Mouse (Mus musculus) heart, embryonic 13.5 days (tissue): Measurements from ENCODE around the gene Nefh. TPM values are rescaled to one million over a fixed set of nuclear protein-coding genes. Genes with fewer than 3 reads are reported as not detected.

Source experiments
- ATAC-seq: fragments of 200-750 bp; cut with Nextera tagmentation; 2 replicates; pipeline ENCODE4 v1.8.0; 2017; ENCODE audit warnings: moderate TSS enrichment; ENCODE audit not compliant: insufficient number of reproducible peaks, low FRiP score, low TSS enrichment; ENCODE audit errors: extremely low read depth
- H3K27ac ChIP-seq: fragments of 300-500 bp; sonication (generic); replicated peaks from 2 replicates; pipeline ENCODE4 v1.5.1; 2015; ENCODE audit warnings: moderate library complexity, mild to moderate bottlenecking, inconsistent platforms
- H3K27me3 ChIP-seq: fragments of 300-500 bp; sonication (generic); replicated peaks from 2 replicates; pipeline ENCODE4 v1.6.1; 2015; ENCODE audit warnings: mild to moderate bottlenecking, inconsistent platforms
- H3K36me3 ChIP-seq: fragments of 300-500 bp; sonication (generic); 2 replicates; pipeline ENCODE4 v1.6.1; 2015; ENCODE audit warnings: mild to moderate bottlenecking, inconsistent platforms
- H3K4me1 ChIP-seq: fragments of 300-500 bp; sonication (generic); 2 replicates; pipeline ENCODE4 v1.6.1; 2015; ENCODE audit warnings: inconsistent platforms
- H3K4me2 ChIP-seq: fragments of 300-500 bp; sonication (generic); 2 replicates; pipeline ENCODE4 v1.6.1; 2015; ENCODE audit warnings: inconsistent platforms, mild to moderate bottlenecking, moderate library complexity
- H3K4me3 ChIP-seq: fragments of 300-500 bp; sonication (generic); 2 replicates; pipeline ENCODE4 v1.5.1; 2015; ENCODE audit warnings: moderate library complexity, mild to moderate bottlenecking, inconsistent platforms
- H3K9ac ChIP-seq: fragments of 300-500 bp; sonication (generic); 2 replicates; pipeline ENCODE4 v1.6.1; 2015; ENCODE audit warnings: inconsistent platforms, mild to moderate bottlenecking, moderate library complexity
- H3K9me3 ChIP-seq: fragments of 300-500 bp; sonication (generic); 2 replicates; pipeline ENCODE4 v1.6.1; 2016; ENCODE audit warnings: inconsistent platforms
- WGBS: fragments of 180-500 bp; shearing (Covaris S2); methylation state at CpG from one replicate; pipeline ENCODE4 v1.1.7; 2015; ENCODE audit warnings: mixed read lengths; 5-methylcytosine and 5-hydroxymethylcytosine counted together
- polyA plus RNA-seq: library from polyadenylated mRNA; unstranded; fragments of >200 nt; fragmentation: Nextera tagmentation; extraction: Ambion mirVana; gene quantifications from 2 replicates; pipeline ENCODE4 v1.2.1, GENCODE M21; 2015

Nefh gene
- polyA plus RNA-seq, 1 experiment from 2014 or later = 0.39 TPM

DNA sequence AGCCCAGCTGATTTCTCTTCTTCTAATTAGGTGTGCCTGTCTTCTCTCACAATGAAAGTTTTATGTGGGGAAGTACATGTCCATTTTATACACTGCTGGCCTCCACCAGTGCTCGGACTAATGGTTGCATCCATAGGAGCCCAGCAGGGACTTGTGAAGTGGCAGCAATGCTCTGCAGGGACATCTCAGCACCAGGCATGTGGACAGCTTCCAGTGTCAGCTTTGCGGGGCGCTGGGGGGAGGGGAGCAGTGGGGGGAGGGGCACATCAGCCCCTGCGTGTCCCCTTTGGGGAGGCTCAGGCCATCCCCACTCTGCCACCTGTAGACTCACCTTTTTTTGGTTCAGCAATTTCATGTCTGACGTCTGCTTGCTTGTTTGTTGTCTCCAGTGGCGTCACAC lies 5.5 kb upstream of the Nefh start:
- Histone ChIP-seq H3K9me3 (no peaks in the 10 kb centered on the region), H3K4me2 (no peak overlapping the region), H3K4me1 (peaks cover 10% of the 10 kb centered on the region; the same call in 1 of the 2 replicates), H3K36me3 (no peaks in the 10 kb centered on the region), H3K9ac (no peak overlapping the region), H3K4me3 (no peak overlapping the region), H3K27ac (no peak overlapping the region), H3K27me3 (peaks cover 97% of the 10 kb centered on the region)
- 2% methylated on average over 6 of the region's 6 CpGs for WGBS
- no peak for ATAC-seq

- Histone ChIP-seq H3K4me1 (peaks cover 28% of the 10 kb centered on the region), H3K9me3 (no peaks in the 10 kb centered on the region), H3K4me3 (0 out of 2 replicates have a peak overlapping the region, but pooled peaks have one; percentile 8), H3K27me3 (peaks cover 100% of the 10 kb centered on the region), H3K36me3 (no peaks in the 10 kb centered on the region), H3K9ac (no peak overlapping the region), H3K27ac (no peak overlapping the region), H3K4me2 (peak overlapping the region; percentile 21)
- 6% methylated on average over 23 of the region's 23 CpGs for WGBS
- ATAC-seq = no peak
These were observed 1.6 kb upstream of the Nefh start for GRCm38 (mm10) chr11:4949256-4950044.

DNA sequence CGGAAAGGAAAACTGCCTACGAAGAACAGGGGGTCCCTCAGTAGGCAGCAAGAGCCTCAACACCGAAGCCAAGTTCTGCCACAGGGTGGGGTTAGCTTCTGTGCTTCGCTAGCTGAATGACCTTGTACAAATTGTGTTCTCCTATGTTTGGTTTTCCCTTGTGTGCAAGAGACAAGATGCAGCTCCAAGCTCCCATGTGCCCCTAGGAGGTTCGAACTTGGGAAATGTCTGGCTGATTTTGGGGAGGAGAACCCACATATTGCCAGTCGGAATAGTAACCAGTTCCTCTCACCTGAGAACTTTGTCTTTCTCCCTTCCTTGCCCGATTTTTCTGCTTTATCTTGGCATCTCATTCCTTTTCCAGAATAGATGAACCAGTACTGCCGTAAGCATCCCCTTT lies 928 bp upstream of the Nefh start:
- Histone ChIP-seq H3K4me1 (peaks cover 28% of the 10 kb centered on the region), H3K27ac (no peak overlapping the region), H3K36me3 (no peaks in the 10 kb centered on the region), H3K9me3 (no peaks in the 10 kb centered on the region), H3K4me3 (0 out of 2 replicates have a peak overlapping the region, but pooled peaks have one; percentile 8), H3K4me2 (peak overlapping the region; percentile 21), H3K9ac (no peak overlapping the region), H3K27me3 (peaks cover 100% of the 10 kb centered on the region)
- WGBS = 39% methylated on average over 8 of the region's 8 CpGs
- ATAC-seq = no peak

- H3K9ac ChIP-seq = peak overlapping the region; percentile 63
- no peaks in the 10 kb centered on the region for H3K36me3 ChIP-seq
- H3K4me2 ChIP-seq = peak overlapping the region; percentile 90
- peaks cover 96% of the 10 kb centered on the region for H3K27me3 ChIP-seq
- WGBS = under 1% methylated on average over 110 of the region's 120 CpGs
- H3K27ac ChIP-seq = no peak overlapping the region
- ATAC-seq = no peak
- H3K4me3 ChIP-seq = peak overlapping the region; percentile 59
- no peaks in the 10 kb centered on the region for H3K9me3 ChIP-seq
- H3K4me1 ChIP-seq = peaks cover 24% of the 10 kb centered on the region
These were observed 684 bp downstream of the Nefh start for GRCm38 (mm10) chr11:4946947-4947812.

DNA sequence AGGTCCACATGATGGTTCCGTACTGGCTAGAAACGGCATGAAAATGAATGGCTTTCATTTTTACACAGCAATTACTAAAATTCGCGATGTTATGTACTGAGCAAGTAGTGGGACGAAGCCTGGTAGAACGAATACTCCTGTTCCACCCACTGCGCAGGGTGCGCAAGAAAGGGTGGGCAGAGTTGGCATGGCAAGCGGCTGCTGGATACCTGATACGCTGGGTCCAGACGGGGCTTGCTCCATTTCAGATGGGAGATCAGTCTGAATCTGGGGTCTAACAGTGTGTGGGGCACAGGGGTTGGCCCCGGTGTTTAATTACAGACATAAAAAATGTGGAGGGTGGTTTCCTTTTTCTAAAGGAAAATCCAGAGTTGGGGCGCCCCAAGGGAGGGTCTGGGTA lies 1.3 kb downstream of the Nefh start:
- no peaks in the 10 kb centered on the region for H3K9me3 ChIP-seq
- no peak overlapping the region for H3K27ac ChIP-seq
- peaks cover 24% of the 10 kb centered on the region for H3K4me1 ChIP-seq
- peak overlapping the region; percentile 59 for H3K4me3 ChIP-seq
- ATAC-seq = no peak
- no peaks in the 10 kb centered on the region for H3K36me3 ChIP-seq
- peaks cover 92% of the 10 kb centered on the region for H3K27me3 ChIP-seq
- H3K9ac ChIP-seq = no peak overlapping the region
- peak overlapping the region; percentile 90 for H3K4me2 ChIP-seq
- WGBS = 47% methylated on average over 13 of the region's 13 CpGs

- ATAC-seq = no peak
- H3K9ac ChIP-seq = no peak overlapping the region
- H3K27ac ChIP-seq = no peak overlapping the region
- WGBS = 81% methylated on average over 5 of the region's 5 CpGs
- no peaks in the 10 kb centered on the region for H3K9me3 ChIP-seq
- H3K4me1 ChIP-seq = peaks cover 13% of the 10 kb centered on the region
- H3K4me3 ChIP-seq = no peak overlapping the region
- no peaks in the 10 kb centered on the region for H3K36me3 ChIP-seq
- H3K4me2 ChIP-seq = no peak overlapping the region
- no peaks in the 10 kb centered on the region for H3K27me3 ChIP-seq
These were observed 11.6 kb downstream of the Nefh start for GRCm38 (mm10) chr11:4936243-4936642.

DNA sequence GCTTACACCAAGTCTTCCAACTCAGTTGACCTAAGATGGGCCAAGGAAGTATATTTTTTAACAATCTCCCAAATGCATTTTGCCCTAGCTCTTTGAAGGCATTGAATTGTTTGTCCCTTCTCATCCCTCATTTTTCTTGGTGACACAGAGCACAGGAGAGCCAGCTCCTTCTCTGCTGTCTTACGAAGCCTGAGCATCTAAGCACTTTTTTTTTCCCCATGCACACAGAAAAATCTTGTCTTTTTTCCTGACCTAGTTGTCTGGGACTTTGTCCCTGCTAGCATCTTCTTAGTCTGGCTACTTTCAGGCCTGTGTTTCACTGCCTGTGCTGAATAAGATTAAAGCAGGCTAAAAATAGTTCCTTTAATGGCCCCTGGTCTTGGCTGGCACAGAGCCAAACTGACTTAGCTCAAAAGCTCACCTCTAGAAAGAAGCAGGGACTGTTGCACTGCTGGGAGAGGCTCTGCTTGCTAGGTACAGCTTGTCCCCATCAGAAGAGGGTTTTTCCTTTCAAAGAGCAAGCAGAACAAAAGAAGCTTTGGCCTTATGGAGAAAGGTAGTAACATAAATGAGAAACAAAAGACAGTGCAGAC lies 16.8 kb downstream of the Nefh start:
- Histone ChIP-seq H3K4me2 (peak overlapping the region; percentile 27), H3K9ac (peak overlapping the region; percentile 58; the same call in 1 of the 2 replicates), H3K36me3 (peaks cover 42% of the 10 kb centered on the region), H3K4me3 (no peak overlapping the region), H3K27ac (peak overlapping the region; percentile 89), H3K9me3 (no peaks in the 10 kb centered on the region), H3K27me3 (no peaks in the 10 kb centered on the region), H3K4me1 (peaks cover 57% of the 10 kb centered on the region)
- 29% methylated on average over 1 of the region's 1 CpGs for WGBS
- no peak for ATAC-seq

DNA sequence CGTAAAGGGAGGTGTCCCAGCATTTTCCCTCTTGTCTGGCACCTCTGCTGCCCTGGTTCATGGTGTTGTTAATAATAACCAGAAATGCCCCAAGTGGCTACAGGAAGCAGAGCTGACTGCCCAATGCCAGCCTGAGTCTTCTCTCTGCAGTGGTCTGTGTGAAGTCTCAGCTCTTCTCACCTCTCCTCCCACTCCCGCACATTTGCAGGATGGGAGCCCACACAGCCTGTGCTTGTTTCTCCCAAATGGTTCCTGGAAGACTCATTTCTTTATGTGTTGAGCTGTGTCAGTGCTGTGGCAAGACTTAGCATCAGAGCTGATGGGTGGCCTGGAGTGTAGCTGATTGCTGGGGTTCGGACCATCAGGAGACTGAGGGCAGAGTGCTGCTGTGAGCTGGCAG lies 20.6 kb downstream of the Nefh start:
- 73% methylated on average over 3 of the region's 3 CpGs for WGBS
- no peak overlapping the region for H3K27ac ChIP-seq
- no peaks in the 10 kb centered on the region for H3K9me3 ChIP-seq
- H3K4me3 ChIP-seq = no peak overlapping the region
- no peak overlapping the region for H3K4me2 ChIP-seq
- no peaks in the 10 kb centered on the region for H3K27me3 ChIP-seq
- H3K9ac ChIP-seq = peak overlapping the region; percentile 19; the same call in 1 of the 2 replicates
- peaks cover 54% of the 10 kb centered on the region for H3K4me1 ChIP-seq
- H3K36me3 ChIP-seq = peaks cover 81% of the 10 kb centered on the region
- ATAC-seq = no peak

DNA sequence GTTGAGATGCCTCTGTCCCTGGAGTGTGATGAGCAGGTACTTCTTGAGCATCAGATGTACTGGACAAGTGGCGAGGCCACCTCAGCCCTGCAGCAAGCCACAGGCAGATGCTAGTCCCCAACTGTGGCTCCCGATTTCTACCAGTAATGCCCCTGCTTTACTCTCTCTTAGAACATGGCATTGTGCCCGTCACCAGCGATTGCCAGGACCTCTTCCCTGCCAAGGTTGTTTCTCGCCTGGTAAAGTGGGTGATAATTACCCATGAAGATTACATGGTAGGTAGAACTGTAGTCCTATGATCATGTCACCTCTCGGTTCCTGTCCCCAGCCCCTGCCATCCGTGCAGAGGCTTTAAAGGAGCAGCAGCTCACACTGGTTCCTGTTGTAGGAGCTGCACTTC lies 26.1 kb downstream of the Nefh start:
- Histone ChIP-seq H3K36me3 (peaks cover 99% of the 10 kb centered on the region), H3K4me1 (peaks cover 4% of the 10 kb centered on the region; the same call in 1 of the 2 replicates), H3K9ac (no peak overlapping the region), H3K27me3 (no peaks in the 10 kb centered on the region), H3K27ac (no peak overlapping the region), H3K9me3 (no peaks in the 10 kb centered on the region), H3K4me2 (no peak overlapping the region), H3K4me3 (no peak overlapping the region)
- 83% methylated on average over 7 of the region's 7 CpGs for WGBS
- no peak for ATAC-seq

GRCm38 (mm10) chr11:4921281-4921680 lies 26.6 kb downstream of the Nefh start:
- Histone ChIP-seq H3K4me1 (no peaks in the 10 kb centered on the region), H3K27me3 (no peaks in the 10 kb centered on the region), H3K9ac (no peak overlapping the region), H3K27ac (no peak overlapping the region), H3K4me3 (no peak overlapping the region), H3K9me3 (no peaks in the 10 kb centered on the region), H3K36me3 (peaks cover 99% of the 10 kb centered on the region), H3K4me2 (no peak overlapping the region)
- 84% methylated on average over 2 of the region's 2 CpGs for WGBS
- ATAC-seq = no peak

DNA sequence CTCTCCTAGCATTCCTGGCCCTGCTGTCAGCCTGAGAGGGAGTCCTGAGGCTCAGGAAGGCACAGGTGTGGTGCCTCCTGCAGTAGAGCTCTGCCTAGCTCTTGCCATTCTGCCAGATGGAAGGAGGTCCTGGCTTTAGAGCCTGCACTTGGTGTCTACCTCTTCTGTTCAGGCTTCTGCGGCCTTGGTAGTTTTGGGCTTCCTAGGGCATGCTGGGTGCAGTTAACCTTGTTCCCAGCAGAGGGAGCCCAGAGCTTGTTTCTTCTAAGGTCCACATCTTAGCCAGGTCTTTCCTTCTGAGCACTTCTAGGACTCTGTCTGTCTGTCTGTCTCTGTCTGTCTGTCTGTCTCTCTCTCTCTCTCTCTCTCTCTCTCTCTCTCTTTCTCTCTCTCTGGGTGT lies 31.8 kb downstream of the Nefh start:
- Histone ChIP-seq H3K4me3 (no peak overlapping the region), H3K9ac (no peak overlapping the region), H3K4me2 (no peak overlapping the region), H3K27ac (no peak overlapping the region), H3K4me1 (no peaks in the 10 kb centered on the region), H3K27me3 (no peaks in the 10 kb centered on the region), H3K9me3 (no peaks in the 10 kb centered on the region), H3K36me3 (peaks cover 94% of the 10 kb centered on the region)
- no peak for ATAC-seq
- 25% methylated on average over 1 of the region's 1 CpGs for WGBS
